Mouse (Mus musculus): ENCODE results near the gene S100a4.

DNA sequence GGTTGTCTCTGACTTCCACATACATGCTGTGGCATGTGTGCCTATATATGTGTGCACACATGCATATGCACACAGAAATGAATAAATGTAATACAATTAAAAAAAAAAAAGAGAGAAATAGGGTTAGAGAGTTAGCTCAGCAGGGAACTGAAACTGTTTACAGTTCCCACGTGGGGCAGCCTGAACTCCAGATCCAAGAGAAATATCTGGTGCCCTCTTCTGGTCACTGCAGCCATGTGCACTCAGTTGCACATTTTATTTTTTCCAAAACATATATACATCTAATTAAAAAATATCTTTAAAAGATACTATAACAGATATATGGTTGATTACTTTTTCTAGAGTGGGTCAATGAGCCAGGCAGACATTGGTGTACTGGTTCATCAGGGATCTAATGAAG is 14.0 kb downstream of the S100a4 start:
- TF ChIP-seq CTCF (IDR thresholded peaks at IDR 0.05; ENCODE audit: borderline replicate concordance, insufficient read depth, low read length), result no peak
- peak; percentile 56; the same call in 1 of the 2 replicates for TF ChIP-seq POLR2A (IDR thresholded peaks at IDR 0.05; ENCODE audit: low read depth, low read length)

Data from embryonic fibroblast, embryonic 13.5 days (primary cell).